Mouse (Mus musculus) olfactory bulb, adult 2 months (tissue): ENCODE data around the gene Sult1a1. TPM values are rescaled to one million over a fixed set of nuclear protein-coding genes. Genes with fewer than 3 reads are reported as not detected.

Experiments used
- H3K27ac ChIP-seq: fragments of 200-500 bp; 2 replicates; pipeline ENCODE4 v1.5.1; 2012; ENCODE audit warnings: low read depth, low read length; ENCODE audit not compliant: insufficient read depth
- H3K4me1 ChIP-seq: fragments of 200-500 bp; 2 replicates; pipeline ENCODE4 v1.6.1; 2012; ENCODE audit warnings: low read length; ENCODE audit not compliant: control insufficient read depth, insufficient read depth
- H3K4me3 ChIP-seq: fragments of 200-500 bp; 2 replicates; pipeline ENCODE4 v1.5.1; 2012; ENCODE audit warnings: mild to moderate bottlenecking, low read depth, low read length, moderate library complexity; ENCODE audit not compliant: insufficient read depth
- CTCF ChIP-seq: fragments of 200-500 bp; IDR thresholded peaks from 2 replicates; pipeline ENCODE4 v1.5.1; 2012; ENCODE audit warnings: low read depth, mild to moderate bottlenecking, low read length, moderate library complexity; ENCODE audit not compliant: insufficient read depth
- POLR2A ChIP-seq: fragments of 200-500 bp; IDR thresholded peaks from 2 replicates; pipeline ENCODE4 v1.6.1; 2012; ENCODE audit warnings: mild to moderate bottlenecking, low read depth, low read length, moderate library complexity; ENCODE audit not compliant: insufficient read depth
- WGBS: fragments of 180-500 bp; shearing (Covaris S2); methylation state at CpG from one replicate; pipeline ENCODE4 v1.1.7; 2018; 5-methylcytosine and 5-hydroxymethylcytosine counted together
- polyA plus RNA-seq: library from polyadenylated mRNA; stranded (reverse); fragments of >200 nt; gene quantifications from 2 replicates; pipeline ENCODE4 v1.2.4, GENCODE M21; 2012; ENCODE audit warnings: low replicate concordance; ENCODE audit not compliant: missing spikeins, insufficient read depth, insufficient read length

The Sult1a1 gene
- polyA plus RNA-seq, 1 experiment: not detected

GRCm38 (mm10) chr7:126700063-126701015 is 24.1 kb upstream of the Sult1a1 start:
- Histone ChIP-seq H3K4me3 (no peak overlapping the region), H3K27ac (no peak overlapping the region), H3K4me1 (peaks cover 41% of the 10 kb centered on the region)
- TF ChIP-seq CTCF: no peak
- TF ChIP-seq POLR2A: no peak
- 83% methylated on average over 25 of the region's 25 CpGs for WGBS

GRCm38 (mm10) chr7:126697838-126698237 is 21.6 kb upstream of the Sult1a1 start:
- peaks cover 24% of the 10 kb centered on the region for H3K4me1 ChIP-seq
- WGBS: 91% methylated on average over 8 of the region's 8 CpGs

DNA sequence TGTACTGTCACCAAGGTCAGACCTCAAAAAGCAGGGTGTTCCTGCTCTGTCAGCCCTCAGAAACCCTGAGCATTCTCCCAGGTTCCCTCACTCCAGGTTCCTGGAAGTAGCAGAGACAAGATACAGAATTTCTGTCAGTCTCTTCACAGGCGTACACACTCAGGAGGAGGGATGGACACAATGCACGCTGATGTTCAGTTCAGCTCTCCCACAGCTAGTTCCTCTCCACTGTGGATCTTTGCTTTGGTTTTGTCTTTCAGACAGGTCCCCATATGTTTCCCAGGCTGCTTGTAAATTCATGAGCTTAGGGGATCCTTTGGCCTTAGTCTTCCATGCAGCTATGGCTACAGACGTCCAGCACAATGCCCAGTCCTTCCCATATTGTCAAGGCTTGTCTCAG is 20.7 kb upstream of the Sult1a1 start:
- no peak for TF ChIP-seq CTCF
- TF ChIP-seq POLR2A: no peak
- 65% methylated on average over 3 of the region's 3 CpGs for WGBS

More at GRCm38 (mm10) chr7:126697838-126698237, 21.6 kb upstream of the Sult1a1 start:
- Histone ChIP-seq H3K27ac (no peak overlapping the region), H3K4me3 (no peak overlapping the region)
- no peak for TF ChIP-seq CTCF
- no peak for TF ChIP-seq POLR2A

DNA sequence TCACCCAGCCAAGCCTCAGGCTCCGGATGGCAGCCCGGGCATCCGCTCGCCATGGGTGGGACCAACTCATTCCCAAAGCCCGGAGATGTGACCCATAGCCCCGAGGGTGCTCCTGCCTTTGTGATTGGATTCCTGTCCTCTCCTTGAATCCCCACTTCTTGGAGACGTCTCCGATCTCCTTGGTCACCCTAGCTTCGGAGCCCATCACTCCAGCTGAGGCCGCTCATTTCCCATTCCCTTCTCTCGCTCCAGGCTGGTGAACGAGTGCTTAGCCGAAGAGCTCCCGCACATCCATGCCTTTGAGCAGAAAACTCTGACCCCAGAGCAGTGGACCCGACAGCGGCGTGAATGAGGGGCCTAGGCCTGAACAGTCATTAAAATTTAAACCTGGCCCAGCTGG is 20.1 kb upstream of the Sult1a1 start:
- TF ChIP-seq POLR2A (no peak), CTCF (no peak)
- Histone ChIP-seq H3K4me3 (peak overlapping the region; percentile 65), H3K27ac (no peak overlapping the region), H3K4me1 (peaks cover 21% of the 10 kb centered on the region)
- 2% methylated on average over 17 of the region's 17 CpGs for WGBS

More for the DNA sequence above, 20.7 kb upstream of the Sult1a1 start:
- H3K27ac ChIP-seq: no peak overlapping the region
- peaks cover 27% of the 10 kb centered on the region for H3K4me1 ChIP-seq
- peak overlapping the region; percentile 65; the same call in 1 of the 2 replicates for H3K4me3 ChIP-seq

DNA sequence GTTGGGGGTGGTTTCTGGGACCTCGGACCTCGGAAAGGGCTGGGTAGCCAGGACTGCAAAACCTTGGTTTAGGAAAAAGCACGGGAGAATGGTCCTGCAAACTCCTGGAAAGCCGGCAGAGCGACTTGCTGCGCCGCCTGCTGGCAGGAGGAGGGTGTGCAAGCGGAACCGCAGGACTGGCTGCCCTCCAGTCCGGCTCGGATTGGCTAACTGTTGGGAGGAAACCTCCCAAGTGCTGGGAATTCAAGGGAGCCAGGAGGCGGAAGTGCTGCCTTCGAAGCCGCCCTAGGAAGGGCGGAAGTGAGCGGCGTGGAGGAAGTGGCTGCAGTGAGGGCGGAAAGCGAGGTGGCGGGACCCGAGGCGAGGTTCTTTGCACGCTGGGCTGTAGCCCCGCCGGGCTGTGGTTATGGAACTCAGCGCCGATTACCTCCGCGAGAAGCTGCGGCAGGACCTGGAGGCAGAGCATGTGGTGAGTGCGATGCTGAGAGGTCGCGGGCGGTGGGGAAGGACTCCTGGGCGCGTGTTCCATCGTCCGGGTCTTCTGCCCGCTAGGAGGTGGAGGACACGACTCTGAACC is 19.5 kb upstream of the Sult1a1 start, which contains the start of gene Slx1b:
Gene Slx1b, minus strand, starts transcription at position 154 of the 577 bp plus-strand sequence.
- WGBS: 1% methylated on average over 40 of the region's 40 CpGs
- peaks cover 15% of the 10 kb centered on the region for H3K4me1 ChIP-seq
- peak within 1 kb of the TSS; percentile 75 for H3K4me3 ChIP-seq
- peak; percentile 50; the same call in 1 of the 2 replicates for TF ChIP-seq POLR2A
- peak; percentile 81 for TF ChIP-seq CTCF
- H3K27ac ChIP-seq: peak within 1 kb of the TSS; percentile 92

DNA sequence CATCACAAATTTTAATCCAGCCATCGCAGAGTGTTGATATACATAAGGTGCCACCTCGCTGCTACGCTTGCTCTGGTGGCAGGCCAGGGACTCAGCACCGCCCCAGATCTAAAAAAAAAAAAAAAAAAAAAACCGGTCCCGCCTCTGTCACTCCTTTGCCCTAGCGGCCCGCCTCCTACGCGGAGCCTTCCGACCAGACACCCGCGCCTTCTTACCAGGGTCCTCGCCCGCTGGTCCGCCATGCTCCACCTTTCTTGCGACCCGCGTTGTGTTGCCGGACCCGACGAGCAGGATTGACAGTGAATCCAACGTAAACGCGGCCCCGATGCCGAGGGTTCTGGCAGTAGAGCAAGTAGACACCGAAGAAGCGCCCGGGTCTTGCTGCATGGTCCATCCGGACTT is 19.0 kb upstream of the Sult1a1 start, which contains the start of gene Bola2:
Gene Bola2, plus strand, starts transcription at position 192 of the 402 bp plus-strand sequence.
- no peak for TF ChIP-seq CTCF
- no peak; the same call in 1 of the 2 replicates for TF ChIP-seq POLR2A
- peak within 1 kb of the TSS; percentile 75 for H3K4me3 ChIP-seq
- peak within 1 kb of the TSS; percentile 92 for H3K27ac ChIP-seq
- peaks cover 15% of the 10 kb centered on the region for H3K4me1 ChIP-seq
- under 1% methylated on average over 31 of the region's 31 CpGs for WGBS

GRCm38 (mm10) chr7:126694441-126695051 is 18.3 kb upstream of the Sult1a1 start:
- WGBS: 15% methylated on average over 10 of the region's 10 CpGs
- Histone ChIP-seq H3K4me3 (peak overlapping the region; percentile 36), H3K4me1 (peaks cover 15% of the 10 kb centered on the region), H3K27ac (no peak overlapping the region)
- TF ChIP-seq CTCF (no peak), POLR2A (no peak)

GRCm38 (mm10) chr7:126693781-126694180 is 17.5 kb upstream of the Sult1a1 start:
- Histone ChIP-seq H3K4me1 (peaks cover 15% of the 10 kb centered on the region), H3K27ac (no peak overlapping the region), H3K4me3 (no peak overlapping the region)
- 75% methylated on average over 7 of the region's 7 CpGs for WGBS
- no peak for TF ChIP-seq CTCF
- no peak for TF ChIP-seq POLR2A

DNA sequence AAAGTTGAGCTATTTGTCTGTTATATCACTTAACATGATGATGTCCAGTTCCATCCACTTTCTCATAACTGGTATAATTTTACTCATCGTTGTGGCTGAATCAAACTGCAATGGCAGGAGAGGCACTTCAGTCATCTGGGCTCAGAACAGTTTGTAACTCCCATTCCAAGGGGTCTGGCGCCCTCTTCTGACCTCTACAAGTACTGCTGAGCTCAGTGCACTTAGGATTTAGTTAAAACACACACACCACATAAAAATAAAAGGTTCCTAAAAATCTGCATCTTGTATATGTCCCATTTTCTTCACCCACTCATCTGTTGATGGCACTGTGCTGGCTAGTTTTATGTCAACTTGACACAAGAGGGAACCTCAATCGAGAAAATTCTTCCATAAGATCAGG is 17.0 kb upstream of the Sult1a1 start:
- Histone ChIP-seq H3K4me1 (peaks cover 15% of the 10 kb centered on the region), H3K27ac (no peak overlapping the region), H3K4me3 (no peak overlapping the region)
- no peak for TF ChIP-seq POLR2A
- no peak for TF ChIP-seq CTCF
- 19% methylated on average over 3 of the region's 3 CpGs for WGBS
